Mouse (Mus musculus): ENCODE measurements around the gene Nxph1. TPM values are rescaled to one million over a fixed set of nuclear protein-coding genes. Genes with fewer than 3 reads are reported as not detected.

The Nxph1 gene
- total RNA-seq (2014; fragmentation: Nextera tagmentation) (not detected in 2 replicates), total RNA-seq (2017) (0.11 and 0.12 TPM in 2 replicates), polyA plus RNA-seq (2012) (not detected in 2 replicates)

GRCm38 (mm10) chr6:8948131-8948470 is at the start of gene Nxph1:
Gene Nxph1 (plus strand): TSS chr6:8948431.
- DNase-seq (ENCODE audit: low spot score): no peak
- TF ChIP-seq GATA2 (IDR thresholded peaks at IDR 0.05; ENCODE audit: borderline replicate concordance, low read depth, low read length): no peak
- TF ChIP-seq CTCF (IDR thresholded peaks at IDR 0.05; ENCODE audit: low read depth, low read length): no peak
- no peak for TF ChIP-seq GATA1 (IDR thresholded peaks at IDR 0.05; ENCODE audit: borderline replicate concordance, low read length)
- TF ChIP-seq TAL1 (conservative IDR thresholded peaks at IDR 0.05; ENCODE audit: low read depth, low read length): no peak
- TF ChIP-seq POLR2AphosphoS5 (IDR thresholded peaks at IDR 0.05; ENCODE audit: insufficient replicate concordance, low read depth, low read length): no peak
- Histone ChIP-seq H3K4me1 (ENCODE audit: insufficient read depth, low read depth, low read length) (no peaks in the 10 kb centered on the region), H3K4me3 (ENCODE audit: low read depth, low read length) (no peak within 1 kb of the TSS), H3K27me3 (ENCODE audit: insufficient read depth, low read length) (peaks cover 17% of the 10 kb centered on the region; the same call in 1 of the 2 replicates), H3K9me3 (replicated peaks) (no peaks in the 10 kb centered on the region), H3K36me3 (replicated peaks) (no peaks in the 10 kb centered on the region)
- no peak for ATAC-seq (ENCODE audit: extremely low read depth, insufficient number of reproducible peaks, low FRiP score, poor library complexity, severe bottlenecking)

- ATAC-seq (ENCODE audit: extremely low read depth, insufficient number of reproducible peaks, low FRiP score, poor library complexity, severe bottlenecking): no peak
- DNase-seq (ENCODE audit: low spot score): no peak
- Histone ChIP-seq H3K4me1 (ENCODE audit: insufficient read depth, low read depth, low read length) (no peaks in the 10 kb centered on the region), H3K9me3 (replicated peaks) (no peaks in the 10 kb centered on the region), H3K4me3 (ENCODE audit: low read depth, low read length) (no peak overlapping the region), H3K27me3 (ENCODE audit: insufficient read depth, low read length) (peaks cover 7% of the 10 kb centered on the region; the same call in 1 of the 2 replicates), H3K36me3 (replicated peaks) (no peaks in the 10 kb centered on the region)
- TF ChIP-seq TAL1 (conservative IDR thresholded peaks at IDR 0.05; ENCODE audit: low read depth, low read length): no peak
- TF ChIP-seq CTCF (IDR thresholded peaks at IDR 0.05; ENCODE audit: low read depth, low read length): no peak
These were observed 48.1 kb upstream of the Nxph1 start for GRCm38 (mm10) chr6:8900021-8900728.

DNA sequence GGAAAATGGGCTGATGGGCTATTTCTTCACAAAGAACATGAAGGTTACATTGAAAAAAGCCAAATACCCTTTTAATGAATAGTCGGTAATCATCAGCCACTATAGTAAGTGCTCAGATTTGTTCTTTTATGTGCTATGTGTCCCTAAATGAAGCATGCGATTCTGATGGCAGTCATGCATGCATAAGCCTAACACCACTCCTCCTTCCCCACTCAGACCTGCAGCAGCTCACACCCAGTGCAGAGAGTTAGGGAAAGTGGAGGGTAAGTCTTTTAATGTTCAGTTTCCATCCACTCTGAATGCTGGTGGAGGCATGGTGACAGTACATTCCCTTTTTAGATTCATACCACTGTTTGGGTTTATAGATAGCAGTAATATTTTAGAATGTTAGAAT is 47.5 kb upstream of the Nxph1 start:
- Histone ChIP-seq H3K9me3 (replicated peaks) (no peaks in the 10 kb centered on the region), H3K4me1 (ENCODE audit: insufficient read depth, low read depth, low read length) (no peaks in the 10 kb centered on the region), H3K27me3 (ENCODE audit: insufficient read depth, low read length) (peaks cover 7% of the 10 kb centered on the region; the same call in 1 of the 2 replicates), H3K36me3 (replicated peaks) (no peaks in the 10 kb centered on the region), H3K4me3 (ENCODE audit: low read depth, low read length) (no peak overlapping the region)
- TF ChIP-seq GATA2 (IDR thresholded peaks at IDR 0.05; ENCODE audit: borderline replicate concordance, low read depth, low read length): no peak
- no peak for TF ChIP-seq CTCF (IDR thresholded peaks at IDR 0.05; ENCODE audit: low read depth, low read length)
- TF ChIP-seq POLR2AphosphoS5 (IDR thresholded peaks at IDR 0.05; ENCODE audit: insufficient replicate concordance, low read depth, low read length): no peak
- no peak for TF ChIP-seq TAL1 (conservative IDR thresholded peaks at IDR 0.05; ENCODE audit: low read depth, low read length)
- no peak for TF ChIP-seq GATA1 (IDR thresholded peaks at IDR 0.05; ENCODE audit: borderline replicate concordance, low read length)
- ATAC-seq (ENCODE audit: extremely low read depth, insufficient number of reproducible peaks, low FRiP score, poor library complexity, severe bottlenecking) (no peak), DNase-seq (ENCODE audit: low spot score) (no peak)

GRCm38 (mm10) chr6:8907917-8908316 is 40.3 kb upstream of the Nxph1 start:
- no peaks in the 10 kb centered on the region for H3K4me1 ChIP-seq (ENCODE audit: insufficient read depth, low read depth, low read length)
- H3K9me3 ChIP-seq (replicated peaks): no peaks in the 10 kb centered on the region
- H3K27me3 ChIP-seq (ENCODE audit: insufficient read depth, low read length): peaks cover 2% of the 10 kb centered on the region; the same call in 1 of the 2 replicates
- no peaks in the 10 kb centered on the region for H3K36me3 ChIP-seq (replicated peaks)
- no peak for ATAC-seq (ENCODE audit: extremely low read depth, insufficient number of reproducible peaks, low FRiP score, poor library complexity, severe bottlenecking)
- H3K4me3 ChIP-seq (ENCODE audit: low read depth, low read length): no peak overlapping the region
- no peak for DNase-seq (ENCODE audit: low spot score)
- TF ChIP-seq GATA2 (IDR thresholded peaks at IDR 0.05; ENCODE audit: borderline replicate concordance, low read depth, low read length) (no peak), POLR2AphosphoS5 (IDR thresholded peaks at IDR 0.05; ENCODE audit: insufficient replicate concordance, low read depth, low read length) (no peak), CTCF (IDR thresholded peaks at IDR 0.05; ENCODE audit: low read depth, low read length) (no peak), TAL1 (conservative IDR thresholded peaks at IDR 0.05; ENCODE audit: low read depth, low read length) (no peak), GATA1 (IDR thresholded peaks at IDR 0.05; ENCODE audit: borderline replicate concordance, low read length) (no peak)

- TF ChIP-seq GATA2 (IDR thresholded peaks at IDR 0.05; ENCODE audit: borderline replicate concordance, low read depth, low read length) (no peak), POLR2AphosphoS5 (IDR thresholded peaks at IDR 0.05; ENCODE audit: insufficient replicate concordance, low read depth, low read length) (no peak), CTCF (IDR thresholded peaks at IDR 0.05; ENCODE audit: low read depth, low read length) (no peak), TAL1 (conservative IDR thresholded peaks at IDR 0.05; ENCODE audit: low read depth, low read length) (no peak), GATA1 (IDR thresholded peaks at IDR 0.05; ENCODE audit: borderline replicate concordance, low read length) (no peak)
- no peak for DNase-seq (ENCODE audit: low spot score)
- H3K9me3 ChIP-seq (replicated peaks): no peaks in the 10 kb centered on the region
- no peaks in the 10 kb centered on the region for H3K36me3 ChIP-seq (replicated peaks)
- no peaks in the 10 kb centered on the region for H3K4me1 ChIP-seq (ENCODE audit: insufficient read depth, low read depth, low read length)
- no peak overlapping the region for H3K4me3 ChIP-seq (ENCODE audit: low read depth, low read length)
- ATAC-seq (ENCODE audit: extremely low read depth, insufficient number of reproducible peaks, low FRiP score, poor library complexity, severe bottlenecking): no peak
- peaks cover 14% of the 10 kb centered on the region for H3K27me3 ChIP-seq (ENCODE audit: insufficient read depth, low read length)
These were observed 34.8 kb upstream of the Nxph1 start for GRCm38 (mm10) chr6:8913404-8913803.

DNA sequence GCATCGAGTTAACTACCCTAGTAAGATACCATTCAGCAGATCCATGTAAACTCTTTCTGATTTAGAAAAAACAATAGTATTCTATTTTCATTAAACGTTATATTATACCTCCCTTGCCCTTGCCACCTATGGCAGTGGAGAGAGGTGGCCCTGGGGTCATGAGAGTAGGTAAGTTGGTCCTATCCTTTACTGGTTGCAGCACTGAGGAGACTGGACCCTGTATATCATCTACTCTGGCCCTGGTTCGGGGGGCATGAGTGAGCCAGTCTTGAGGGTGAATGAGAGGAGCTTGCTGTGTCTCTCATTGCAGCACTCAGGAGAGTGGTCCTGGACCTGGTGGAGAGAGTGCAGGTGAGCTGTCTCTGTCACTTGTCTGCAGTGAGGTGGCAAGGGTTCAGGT is 33.5 kb upstream of the Nxph1 start:
- no peak for TF ChIP-seq GATA2 (IDR thresholded peaks at IDR 0.05; ENCODE audit: borderline replicate concordance, low read depth, low read length)
- no peak for TF ChIP-seq TAL1 (conservative IDR thresholded peaks at IDR 0.05; ENCODE audit: low read depth, low read length)
- TF ChIP-seq POLR2AphosphoS5 (IDR thresholded peaks at IDR 0.05; ENCODE audit: insufficient replicate concordance, low read depth, low read length): no peak
- no peak for TF ChIP-seq GATA1 (IDR thresholded peaks at IDR 0.05; ENCODE audit: borderline replicate concordance, low read length)
- TF ChIP-seq CTCF (IDR thresholded peaks at IDR 0.05; ENCODE audit: low read depth, low read length): no peak
- Histone ChIP-seq H3K27me3 (ENCODE audit: insufficient read depth, low read length) (peaks cover 11% of the 10 kb centered on the region), H3K4me3 (ENCODE audit: low read depth, low read length) (no peak overlapping the region), H3K9me3 (replicated peaks) (no peaks in the 10 kb centered on the region), H3K36me3 (replicated peaks) (no peaks in the 10 kb centered on the region), H3K4me1 (ENCODE audit: insufficient read depth, low read depth, low read length) (no peaks in the 10 kb centered on the region)
- ATAC-seq (ENCODE audit: extremely low read depth, insufficient number of reproducible peaks, low FRiP score, poor library complexity, severe bottlenecking) (no peak), DNase-seq (ENCODE audit: low spot score) (no peak)

Data from G1E (cell line).